Mouse (Mus musculus) kidney, postnatal 10 days (tissue): ENCODE data around the gene 4430402I18Rik.

Source experiments
- DNase-seq: peaks from one replicate; pipeline ENCODE4 v3.0.0; 2021; ENCODE audit warnings: mixed read lengths

The 4430402I18Rik gene

DNA sequence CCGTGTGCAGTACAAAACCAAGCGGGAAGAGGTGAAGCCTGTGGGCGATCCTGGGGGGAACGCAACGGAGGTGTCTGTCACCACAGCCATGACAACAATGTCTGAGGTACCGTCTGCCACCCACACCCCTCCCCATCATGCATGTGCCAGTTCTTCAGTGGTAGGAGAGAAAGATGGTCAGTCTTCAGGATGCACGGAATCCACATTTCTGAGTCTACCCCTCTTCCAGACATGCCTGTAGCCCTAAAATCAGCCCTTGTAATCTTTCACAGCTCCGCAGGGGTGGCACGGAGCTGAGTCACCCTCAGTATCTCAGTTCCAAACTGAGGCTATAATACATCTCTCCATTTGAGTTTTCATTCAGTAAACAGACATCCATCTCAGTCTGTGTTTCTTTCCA is 70.1 kb downstream of the 4430402I18Rik start:
- no peak for DNase-seq

DNA sequence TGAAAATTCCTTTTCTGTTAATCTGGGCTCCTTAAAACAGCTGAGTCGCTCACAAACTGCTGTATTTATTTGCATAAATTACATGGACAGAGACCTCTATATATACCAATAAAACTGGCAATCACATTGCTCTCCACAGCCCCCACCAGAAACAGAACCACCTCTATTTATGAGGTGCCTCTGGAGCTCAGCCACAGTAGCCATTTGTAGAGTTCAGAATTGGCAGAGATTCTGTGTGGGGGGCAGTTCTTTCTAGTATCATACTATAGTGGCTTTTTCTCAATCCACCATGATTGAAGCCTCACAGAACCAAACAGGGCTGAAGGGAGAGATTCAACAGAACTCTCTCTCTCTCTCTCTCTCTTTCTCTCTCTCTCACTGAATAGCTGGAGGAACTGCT is 71.0 kb downstream of the 4430402I18Rik start:
- DNase-seq, result no peak

DNA sequence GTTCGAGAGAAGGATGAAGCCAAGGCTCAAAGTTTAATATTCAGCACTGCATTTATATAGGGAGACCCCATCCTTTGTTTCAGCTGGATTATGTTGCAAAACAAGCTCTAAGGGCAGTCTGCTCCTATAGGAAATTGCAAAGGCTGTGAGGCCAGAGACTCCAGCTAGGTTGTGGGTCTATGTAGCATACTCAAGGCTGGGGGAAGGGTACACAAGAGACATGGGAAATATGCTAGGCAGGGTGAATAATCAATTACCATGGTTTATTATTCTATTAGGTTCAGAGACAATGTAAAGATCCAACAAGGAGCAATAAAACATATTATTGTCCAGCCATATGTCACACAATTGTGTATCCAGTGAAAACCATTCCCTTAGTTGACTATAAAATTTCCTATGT is 75.7 kb downstream of the 4430402I18Rik start:
- no peak for DNase-seq

DNA sequence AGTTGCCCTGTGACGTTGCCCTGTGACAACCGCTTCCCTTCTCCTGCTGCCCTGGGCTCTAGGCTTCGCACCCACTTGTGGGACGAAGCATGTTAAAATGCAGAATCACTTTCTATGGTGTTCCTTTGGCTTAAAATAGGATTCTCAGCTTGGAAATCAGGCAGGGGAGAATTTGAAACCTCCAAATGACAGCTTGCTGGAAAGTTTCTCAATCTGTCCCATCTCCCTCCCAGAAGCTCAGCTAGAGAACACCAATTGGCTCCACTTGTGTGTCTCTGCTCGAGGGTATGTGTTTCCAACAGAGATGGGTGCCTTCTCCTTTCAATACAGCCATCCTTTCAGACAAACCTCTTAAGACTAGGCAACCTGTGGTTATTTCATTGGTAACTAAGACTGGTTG is 76.4 kb downstream of the 4430402I18Rik start:
- no peak for DNase-seq

DNA sequence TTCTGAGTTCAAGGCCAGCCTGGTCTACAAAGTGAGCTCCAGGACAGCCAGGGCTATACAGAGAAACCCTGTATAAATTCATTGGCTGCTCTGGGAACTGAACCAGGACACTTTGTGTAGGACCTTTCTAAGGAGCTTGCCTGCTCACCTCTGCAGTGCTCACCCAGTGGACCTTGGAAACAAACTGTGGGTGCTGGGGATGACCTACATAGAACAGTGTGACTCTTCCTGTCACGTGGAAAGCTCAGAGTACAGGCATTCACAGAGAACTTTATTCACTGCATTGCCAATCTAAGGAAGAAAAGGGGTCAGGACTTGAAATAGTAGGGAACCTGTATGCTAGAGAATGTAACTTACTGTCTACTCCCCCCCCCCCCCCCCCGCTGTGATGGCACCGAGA is 78.3 kb downstream of the 4430402I18Rik start:
- no peak for DNase-seq

DNA sequence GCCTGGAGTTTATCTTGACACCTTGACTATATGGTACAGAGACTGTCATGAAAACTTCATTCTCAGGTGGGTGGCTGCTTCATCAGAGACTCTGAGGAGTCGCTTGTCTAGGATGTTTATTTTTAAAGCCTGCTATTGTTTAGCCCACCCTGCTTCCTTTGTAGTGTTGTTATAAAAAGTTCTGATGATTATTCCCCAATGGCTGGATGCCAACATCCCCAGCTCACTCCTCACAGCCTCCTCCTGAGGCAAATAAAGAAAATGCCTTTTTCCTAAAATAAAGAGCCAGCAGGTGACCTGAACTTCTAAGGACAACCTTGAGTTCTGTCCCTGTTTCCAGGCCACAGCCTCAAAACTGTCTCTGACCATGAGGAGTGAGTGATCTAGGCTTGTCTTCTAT is 79.1 kb downstream of the 4430402I18Rik start:
- no peak for DNase-seq

DNA sequence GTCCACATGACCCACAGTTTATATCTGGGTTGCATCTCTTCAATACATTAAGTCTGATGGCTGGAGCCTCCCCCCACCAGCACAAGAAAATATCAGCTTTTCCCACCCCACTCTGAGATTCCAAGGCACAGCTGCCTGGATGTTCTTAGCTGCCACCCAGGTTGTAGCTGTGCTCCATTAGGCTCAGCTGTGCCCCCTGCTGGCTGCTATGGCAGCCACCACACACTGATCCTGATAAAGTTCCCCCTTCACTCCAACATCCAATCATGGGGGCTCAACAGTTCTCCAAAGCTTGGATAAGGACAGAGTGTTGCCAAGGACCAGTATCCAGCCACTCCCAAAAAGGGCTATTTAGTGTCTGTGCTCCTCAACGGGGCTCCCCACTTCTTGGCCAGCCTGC is 84.5 kb downstream of the 4430402I18Rik start:
- DNase-seq, result peak; percentile 69

DNA sequence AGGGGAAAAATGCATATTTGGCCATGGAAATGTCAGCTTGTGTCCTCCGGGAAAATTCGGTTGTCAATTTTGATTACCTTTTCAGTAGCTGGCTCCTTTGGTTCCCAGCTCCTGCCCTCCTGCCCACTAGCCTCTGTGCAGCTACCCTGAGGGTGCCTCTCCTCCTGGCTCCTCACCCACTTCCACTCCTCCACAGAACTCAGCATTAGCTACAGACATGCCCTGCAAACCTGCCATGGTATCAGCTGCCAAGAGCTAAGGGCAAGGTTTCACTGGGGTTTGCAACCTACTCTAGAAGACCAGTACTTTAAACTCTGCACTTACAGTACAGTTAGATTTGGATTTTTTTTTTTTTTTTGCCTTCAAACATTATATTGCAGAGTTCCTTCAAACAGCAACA is 88.1 kb downstream of the 4430402I18Rik start:
- DNase-seq, result peak; percentile 22

DNA sequence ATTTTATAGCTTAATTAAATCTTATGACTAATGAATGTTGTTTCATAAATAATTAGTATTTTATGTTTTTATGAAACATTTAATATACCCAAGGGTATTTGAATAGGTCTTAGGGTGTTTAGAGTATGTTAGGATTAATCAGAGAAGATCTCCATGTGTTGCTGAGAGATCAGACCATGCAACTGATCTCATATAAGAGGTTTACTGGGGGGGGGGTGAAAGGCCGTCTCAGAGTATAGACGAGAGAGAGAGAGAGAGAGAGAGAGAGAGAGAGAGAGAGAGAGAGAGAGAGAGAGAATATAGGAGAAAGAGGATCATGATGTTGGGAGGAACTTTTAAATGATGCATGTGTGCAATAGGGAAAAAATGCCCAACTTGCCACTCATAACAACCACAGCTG is 97.2 kb downstream of the 4430402I18Rik start:
- DNase-seq, result no peak

DNA sequence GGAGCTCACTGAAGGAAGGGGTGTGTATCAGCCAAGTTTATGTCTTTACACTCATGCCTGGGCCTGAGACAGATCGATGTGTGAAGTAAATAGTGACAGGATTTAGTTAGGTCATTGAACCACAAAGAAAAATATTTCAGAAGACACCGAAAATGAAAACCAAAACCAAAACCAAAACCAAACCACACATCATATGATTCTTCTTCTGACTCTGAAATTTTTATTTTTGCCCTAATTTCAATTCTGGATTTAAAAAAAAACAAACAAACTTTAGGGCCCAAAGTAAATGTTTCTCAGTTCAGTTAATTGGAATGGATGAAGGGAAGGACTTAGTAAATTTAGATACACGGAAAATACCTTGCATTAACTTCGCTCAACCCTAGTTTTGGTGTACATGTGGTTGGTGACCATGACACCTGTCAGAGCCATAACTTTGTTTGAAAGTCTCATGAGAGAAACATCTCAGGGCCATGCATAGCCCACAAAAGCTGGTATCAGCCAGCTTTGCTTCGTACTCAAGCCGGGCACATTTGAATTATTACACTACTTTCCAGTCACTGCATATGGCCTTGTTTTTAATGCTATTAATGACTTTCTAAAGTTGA is 98.2 kb downstream of the 4430402I18Rik start:
- DNase-seq, result no peak

DNA sequence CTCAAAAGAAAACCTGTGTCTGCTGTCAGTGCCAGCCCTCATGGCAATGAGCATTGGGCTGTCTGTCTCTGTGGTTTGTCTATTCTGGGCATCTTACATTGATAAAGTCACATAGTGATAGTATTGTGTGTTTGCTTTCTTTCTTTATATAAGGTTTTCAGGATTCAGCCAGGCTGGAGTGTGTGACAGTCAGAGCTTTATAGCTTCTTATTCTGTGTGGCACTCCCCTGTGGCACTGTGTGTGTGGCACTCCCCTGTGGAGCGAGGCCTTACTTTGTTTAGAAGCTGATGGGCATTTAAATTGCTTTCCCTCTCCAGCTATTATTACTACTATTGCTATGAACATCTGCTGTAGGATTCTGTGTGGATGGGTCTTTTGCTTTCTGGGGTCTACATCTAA is 102.1 kb downstream of the 4430402I18Rik start:
- no peak for DNase-seq

DNA sequence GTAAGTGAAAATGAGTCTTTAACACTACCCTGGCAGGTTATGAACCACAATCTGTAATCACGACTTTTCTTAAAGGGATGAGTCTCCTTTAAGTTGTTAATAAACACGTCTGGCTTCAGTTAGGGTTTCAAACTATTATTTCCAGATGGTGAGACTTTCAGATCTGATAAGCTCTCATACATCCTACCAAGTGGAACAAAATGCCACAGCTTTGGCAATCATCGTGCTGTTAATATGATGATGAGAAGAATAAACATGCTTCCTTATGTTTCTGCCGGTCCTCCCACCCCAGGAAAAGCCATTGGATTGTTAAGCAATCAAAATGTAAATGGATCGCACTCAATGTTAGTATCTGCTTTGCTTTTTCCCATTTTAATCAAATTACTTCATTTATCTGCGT is 102.6 kb downstream of the 4430402I18Rik start:
- no peak for DNase-seq

DNA sequence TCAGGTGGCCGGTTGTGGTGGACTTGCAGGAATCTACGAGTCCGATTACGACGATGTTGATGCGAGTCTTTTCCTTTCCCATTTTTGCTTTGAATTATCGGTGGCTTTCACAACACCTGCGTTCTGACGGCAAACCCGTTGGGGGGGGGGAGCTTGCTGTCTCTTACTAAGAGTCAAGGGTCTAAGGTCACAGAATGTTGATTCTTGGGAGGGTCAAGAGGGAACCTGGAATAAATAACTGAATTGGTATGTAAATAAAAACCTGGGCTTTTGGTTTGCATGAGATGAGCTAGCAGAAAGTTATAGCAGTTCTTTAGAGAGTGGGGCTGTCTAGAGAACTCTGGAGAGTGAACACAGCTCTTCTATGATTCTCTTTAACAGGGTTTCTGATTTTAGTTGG is 104.0 kb downstream of the 4430402I18Rik start:
- DNase-seq, result no peak

DNA sequence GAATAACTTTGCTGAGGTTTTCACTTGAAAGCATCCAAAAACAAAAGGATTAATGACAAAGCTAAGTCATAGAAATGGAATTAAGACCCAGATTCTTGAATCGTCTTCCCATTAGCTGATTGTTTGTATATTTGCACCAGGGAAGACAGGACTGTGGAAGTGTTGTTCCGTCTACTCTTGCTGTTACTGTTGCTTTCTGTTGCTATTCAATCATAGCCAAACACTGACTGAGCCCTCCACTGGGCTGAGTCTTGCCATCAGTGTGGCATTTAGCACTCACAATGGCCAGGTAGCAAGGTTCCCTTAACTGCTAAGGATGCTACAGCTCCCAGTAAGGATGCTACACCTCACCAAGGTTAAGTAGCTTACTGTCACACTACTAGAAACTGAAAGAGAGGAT is 107.4 kb downstream of the 4430402I18Rik start:
- DNase-seq, result no peak

DNA sequence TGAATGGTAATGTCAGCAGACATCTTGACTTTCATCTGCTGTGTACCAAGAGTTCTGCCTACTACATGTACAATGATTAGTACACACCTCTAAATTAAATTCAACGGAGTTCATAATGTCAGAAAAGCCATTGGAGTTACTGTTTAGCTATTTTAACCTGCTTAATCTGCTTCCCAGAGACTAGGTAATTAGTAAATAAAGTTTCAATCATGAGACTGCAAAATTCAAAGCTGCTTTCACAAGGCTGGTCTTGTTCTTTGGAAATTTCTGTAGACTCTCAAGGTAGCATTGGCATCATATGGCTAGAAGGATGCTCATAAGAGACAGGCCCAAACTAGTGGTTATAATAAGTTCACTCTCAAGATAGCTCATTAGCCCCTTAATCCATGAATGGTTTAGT is 112.8 kb downstream of the 4430402I18Rik start:
- no peak for DNase-seq

DNA sequence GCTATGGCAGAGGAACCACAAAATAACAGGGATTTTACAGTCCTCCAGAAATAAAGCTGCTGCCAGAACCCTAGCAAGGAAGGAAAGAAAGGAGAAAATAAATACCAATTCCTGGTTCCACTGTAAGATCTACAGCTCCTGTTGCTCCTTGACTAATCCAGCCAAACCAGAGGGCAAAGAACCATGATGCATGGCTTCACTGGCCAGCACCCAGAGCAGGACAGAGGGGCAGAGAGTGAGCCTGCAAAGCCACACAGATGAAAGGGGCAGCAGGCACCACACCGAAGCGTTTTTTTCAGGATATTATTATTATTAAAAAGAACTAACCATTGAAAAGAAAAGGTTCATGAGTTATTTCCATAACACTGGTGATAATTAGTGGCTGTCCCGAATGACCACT is 115.6 kb downstream of the 4430402I18Rik start:
- no peak for DNase-seq

DNA sequence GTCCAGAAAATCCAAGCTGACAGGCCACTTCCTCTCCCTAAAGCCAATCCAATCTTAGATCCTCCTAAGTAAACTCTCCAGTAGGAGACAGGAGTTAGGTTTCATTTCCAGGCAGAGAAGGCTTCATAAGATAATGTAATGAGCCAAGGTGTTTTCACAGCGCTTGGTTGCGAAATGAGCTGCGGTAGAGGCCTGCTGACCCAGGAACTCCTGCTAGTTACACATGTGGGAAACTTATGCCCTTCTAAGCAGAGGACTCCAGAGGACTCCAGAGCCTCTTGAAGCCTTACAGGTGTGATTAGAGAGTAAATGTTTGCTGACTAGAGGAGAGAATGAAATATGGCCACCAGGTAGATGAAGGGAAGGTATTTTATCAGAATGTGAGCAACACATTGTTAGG is 117.1 kb downstream of the 4430402I18Rik start:
- DNase-seq, result no peak

DNA sequence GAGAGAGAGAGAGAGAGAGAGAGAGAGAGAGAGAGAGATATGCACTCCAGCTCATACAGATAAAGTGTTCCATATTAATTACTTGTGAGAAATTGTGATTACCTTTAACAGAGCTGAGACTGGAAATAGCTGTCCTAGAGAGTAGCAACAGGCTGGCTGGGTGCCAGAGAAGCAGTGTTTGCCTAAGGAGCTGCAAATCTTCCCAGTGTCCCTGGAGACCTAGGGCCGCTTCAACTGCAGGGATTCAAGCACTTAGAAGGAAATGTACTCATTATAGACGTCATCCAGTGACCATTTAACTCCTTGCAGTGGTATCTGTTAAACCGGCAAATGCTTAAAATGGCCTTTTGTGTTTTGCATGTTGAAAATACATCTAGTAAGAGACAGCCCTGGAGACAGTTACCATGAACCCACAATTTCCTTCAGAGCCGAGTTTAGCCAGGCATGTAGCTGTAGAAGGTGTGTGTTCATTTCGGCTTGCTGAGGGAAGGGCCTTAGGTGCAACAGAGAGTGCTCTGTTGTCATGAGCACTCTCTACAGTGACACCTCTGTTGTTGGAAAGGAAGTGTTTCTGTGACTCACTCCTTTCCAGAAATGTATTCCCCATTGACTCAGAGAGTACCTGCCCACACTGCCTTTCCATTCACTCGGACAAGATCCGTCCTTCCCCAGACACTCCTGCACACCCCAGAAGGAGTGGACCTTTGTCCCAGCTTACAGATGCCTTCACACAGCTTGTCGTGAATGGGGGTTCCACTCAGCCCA is 122.5 kb downstream of the 4430402I18Rik start:
- peak; percentile 73 for DNase-seq
